In genomic region chr7:99053626-99054025, GRCm38 (mm10) we compare ENCODE assay signal across 24 mouse cellular contexts.
"Had no signal": no experiment of that assay in that cellular context is flagged by ENCODE, and none has a peak within 500 bp of the region (broad histone marks: within the 10 kb centered on the region; RNA-seq: fewer than 3 reads in every experiment).

No protein-coding gene starts in this region.

- H3K4me2 ChIP-seq: heart, embryonic 12.5 days; hindbrain, embryonic 12.5 days; hindbrain, embryonic 14.5 days; limb, embryonic 13.5 days; limb, embryonic 15.5 days; liver, embryonic 12.5 days had no signal

- H3K9me3 ChIP-seq: heart, embryonic 10.5 days; hindbrain, embryonic 10.5 days; hindbrain, embryonic 12.5 days; limb, embryonic 15.5 days; liver, embryonic 12.5 days had no signal

- H3K27ac ChIP-seq: gastrocnemius, adult 2 months; heart, embryonic 10.5 days; hindbrain, embryonic 10.5 days; hindbrain, embryonic 12.5 days; hindbrain, embryonic 14.5 days; kidney, postnatal 0 days; limb, embryonic 13.5 days; limb, embryonic 15.5 days; liver, embryonic 12.5 days had no signal

- H3K4me1 ChIP-seq: hindbrain, embryonic 10.5 days; limb, embryonic 15.5 days; liver, embryonic 12.5 days had no signal

- H3K4me3 ChIP-seq: gastrocnemius, adult 2 months; heart, embryonic 10.5 days; heart, embryonic 12.5 days; hindbrain, embryonic 10.5 days; hindbrain, embryonic 12.5 days; limb, embryonic 13.5 days; limb, embryonic 15.5 days; liver, embryonic 12.5 days had no signal

- H3K27me3 ChIP-seq: heart, embryonic 12.5 days; hindbrain, embryonic 12.5 days; limb, embryonic 13.5 days; limb, embryonic 15.5 days; liver, embryonic 12.5 days had no signal

- H3K9ac ChIP-seq: heart, embryonic 12.5 days; hindbrain, embryonic 12.5 days; hindbrain, embryonic 14.5 days; limb, embryonic 13.5 days; limb, embryonic 15.5 days; liver, embryonic 12.5 days had no signal

- DNase-seq: gastrocnemius, adult 2 months; gastrocnemius, postnatal 10 days; gastrocnemius, postnatal 25 days; heart, adult 18-20 months; heart, postnatal 10 days; heart, postnatal 4 days; kidney, adult 11 months; kidney, adult 8-10 months; kidney, postnatal 14 days; layer of hippocampus, adult 9-11 months; layer of hippocampus, postnatal 36 days; left cerebral cortex, postnatal 4 days had no signal

- H3K36me3 ChIP-seq: hindbrain, embryonic 12.5 days; limb, embryonic 13.5 days had no signal

- ATAC-seq: forebrain, embryonic 16.5 days; hindbrain, embryonic 16.5 days; intestine, embryonic 16.5 days; liver, embryonic 12.5 days had no signal
